Mouse (Mus musculus) macrophage (primary cell): Measurements from ENCODE around the gene Psmb10. TPM values are rescaled to one million over a fixed set of nuclear protein-coding genes. Genes with fewer than 3 reads are reported as not detected.

Experiments used
- polyA plus RNA-seq: library from polyadenylated mRNA; stranded (reverse); fragments of 250-400 nt; gene quantifications from 3 replicates; pipeline ENCODE4 v1.2.4, GENCODE M21; 2018; ENCODE audit warnings: inconsistent platforms

The Psmb10 gene
- polyA plus RNA-seq, 1 experiment from 2014 or later, result 51.8 TPM

Other genes with a start within 250 kb of the Psmb10 start
- gene Acd, start 237.3 kb downstream of the Psmb10 start, polyA plus RNA-seq, result 14.9 to 20.7 TPM (median 19.5 TPM) in 3 replicates
- 2.9 to 8.1 TPM (median 6.1 TPM) in 3 replicates for gene Pard6a, start 237.3 kb downstream of the Psmb10 start, polyA plus RNA-seq
- gene 4933405L10Rik, start 230.8 kb downstream of the Psmb10 start, polyA plus RNA-seq, result not detected in 3 replicates
- 1.4 to 6.3 TPM (median 3.2 TPM) in 3 replicates for gene Enkd1, start 230.2 kb downstream of the Psmb10 start, polyA plus RNA-seq
- 0.26 to 0.85 TPM (median 0.67 TPM) in 3 replicates for gene Gfod2, start 179.8 kb downstream of the Psmb10 start, polyA plus RNA-seq
- 16.5 to 33.9 TPM (median 23.7 TPM) in 3 replicates for gene Ranbp10, start 111.1 kb downstream of the Psmb10 start, polyA plus RNA-seq
- not detected in 3 replicates for gene Tsnaxip1, start 110.7 kb downstream of the Psmb10 start, polyA plus RNA-seq
- 7.2 to 13.3 TPM (median 8.2 TPM) in 3 replicates for gene Cenpt, start 85.2 kb downstream of the Psmb10 start, polyA plus RNA-seq
- gene Thap11, start 83.3 kb downstream of the Psmb10 start, polyA plus RNA-seq, result 8.3 to 23.6 TPM (median 20.4 TPM) in 3 replicates
- 53.1 to 154 TPM (median 76.1 TPM) in 3 replicates for gene Nutf2, start 77.9 kb downstream of the Psmb10 start, polyA plus RNA-seq
- gene Edc4, start 57.6 kb downstream of the Psmb10 start, polyA plus RNA-seq, result 12.6 to 19.5 TPM (median 14.6 TPM) in 3 replicates
- not detected in 3 replicates for gene Nrn1l, start 44.9 kb downstream of the Psmb10 start, polyA plus RNA-seq
- 16.3 to 17.5 TPM (median 16.4 TPM) in 3 replicates for gene Pskh1, start 38.0 kb downstream of the Psmb10 start, polyA plus RNA-seq
- not detected in 3 replicates for gene Ctrl, start 4.6 kb downstream of the Psmb10 start, polyA plus RNA-seq
- gene Lcat, start 4.9 kb upstream of the Psmb10 start, polyA plus RNA-seq, result 0.10 to 0.28 TPM in 2 of 3 replicates, not detected in the other
- gene Slc12a4, start 27.7 kb upstream of the Psmb10 start, polyA plus RNA-seq, result 16.1 to 37.5 TPM (median 23.1 TPM) in 3 replicates
- 0.10 to 0.34 TPM in 2 of 3 replicates, not detected in the other for gene Dpep3, start 41.0 kb upstream of the Psmb10 start, polyA plus RNA-seq
- gene Dus2, start 52.9 kb upstream of the Psmb10 start, polyA plus RNA-seq, result 7.6 to 13.0 TPM (median 7.7 TPM) in 3 replicates
- gene Dpep2nb, start 67.5 kb upstream of the Psmb10 start, polyA plus RNA-seq, result not detected in 3 replicates
- gene Ddx28, start 73.4 kb upstream of the Psmb10 start, polyA plus RNA-seq, result 10.2 to 19.4 TPM (median 15.9 TPM) in 3 replicates
- 21.3 to 25.2 TPM (median 22.3 TPM) in 3 replicates for gene Nfatc3, start 120.4 kb upstream of the Psmb10 start, polyA plus RNA-seq
- gene Esrp2, start 198.5 kb upstream of the Psmb10 start, polyA plus RNA-seq, result not detected in 3 replicates
- 132 to 176 TPM (median 135 TPM) in 3 replicates for gene Pla2g15, start 212.0 kb upstream of the Psmb10 start, polyA plus RNA-seq
- gene Slc7a6, start 230.4 kb upstream of the Psmb10 start, polyA plus RNA-seq, result 4.4 to 10.2 TPM (median 4.9 TPM) in 3 replicates